Mouse (Mus musculus): Measurements from ENCODE around the gene Negr1. TPM values are rescaled to one million over a fixed set of nuclear protein-coding genes. Genes with fewer than 3 reads are reported as not detected.

Gene Negr1
- total and polyA plus RNA-seq, 3 experiments, result not detected

GRCm38 (mm10) chr3:157036568-157036967 lies 475.0 kb downstream of the Negr1 start:
- Histone ChIP-seq H3K4me1 (ENCODE audit: control insufficient read depth in 1 of 2, insufficient read depth in 2 of 2) (peaks cover 2 to 3% of the 10 kb centered on the region in 2 experiments; a peak in 2 of 4 replicates), H3K9me3 (replicated peaks; ENCODE audit: low read length) (no peaks in the 10 kb centered on the region), H3K27ac (ENCODE audit: insufficient read depth, low read depth) (no peak overlapping the region), H3K9ac (ENCODE audit: insufficient read depth, low read depth) (no peak overlapping the region), H3K27me3 (replicated peaks) (no peaks in the 10 kb centered on the region), H3K4me3 (replicated peaks in 1 of 3; ENCODE audit: low read depth in 2 of 3, low read length in 2 of 3, poor library complexity in 1 of 3) (no peak overlapping the region), H3K36me3 (replicated peaks in 1 of 2; ENCODE audit: control insufficient read depth in 1 of 2, insufficient read depth in 1 of 2, low read length in 1 of 2) (no peaks in the 10 kb centered on the region), H3K4me2 (ENCODE audit: insufficient read depth, low read depth, poor library complexity, severe bottlenecking) (no peak overlapping the region), H3K79me2 (replicated peaks; ENCODE audit: control insufficient read depth, extremely low read depth, insufficient read depth, poor library complexity, severe bottlenecking) (no peaks in the 10 kb centered on the region)
- no peak for DNase-seq (ENCODE audit: extremely low read depth)
- in situ Hi-C loops (cut with MboI; ENCODE audit: low pct_ligation_motif_present, low pct_unique_long_range_greater_than_20kb, low sequenced_read_pairs), result no loop called here
- dilution Hi-C loops (cut with MboI; ENCODE audit: extremely low pct_ligation_motif_present, extremely low pct_unique_long_range_greater_than_20kb, low sequenced_read_pairs), result no loop called here
- TF ChIP-seq ZKSCAN1 (IDR thresholded peaks at IDR 0.05; ENCODE audit: borderline replicate concordance, low read depth, low read length) (no peak), USF1 (IDR thresholded peaks at IDR 0.05; ENCODE audit: low read depth, low read length) (no peak), MYC (IDR thresholded peaks at IDR 0.05; ENCODE audit: low read depth, low read length) (no peak), IRF4 (IDR thresholded peaks at IDR 0.05; ENCODE audit: low read depth, low read length) (no peak), MAZ (IDR thresholded peaks at IDR 0.05; ENCODE audit: low read depth, low read length) (no peak), JUN (IDR thresholded peaks at IDR 0.05; ENCODE audit: insufficient read depth, low read depth, low read length) (no peak), KAT2A (IDR thresholded peaks at IDR 0.05; ENCODE audit: insufficient replicate concordance, low read length) (no peak), ETS1 (conservative IDR thresholded peaks at IDR 0.05; ENCODE audit: low read depth, low read length) (no peak), GABPA (IDR thresholded peaks at IDR 0.05; ENCODE audit: insufficient replicate concordance, low read depth, low read length) (no peak), MXI1 (IDR thresholded peaks at IDR 0.05; ENCODE audit: low read depth, low read length) (no peak), TBP (conservative IDR thresholded peaks at IDR 0.05; ENCODE audit: low read depth, low read length) (no peak), POLR2AphosphoS2 (IDR thresholded peaks at IDR 0.05; ENCODE audit: low read depth, low read length) (no peak), CHD1 (IDR thresholded peaks at IDR 0.05; ENCODE audit: low read depth, low read length) (no peak), ZNF384 (IDR thresholded peaks at IDR 0.05; ENCODE audit: low read depth, low read length) (no peak)

- H3K27ac ChIP-seq (ENCODE audit: insufficient read depth, low read depth), result no peak overlapping the region
- in situ Hi-C loops (cut with MboI; ENCODE audit: low pct_ligation_motif_present, low pct_unique_long_range_greater_than_20kb, low sequenced_read_pairs) (no loop called here), dilution Hi-C loops (cut with MboI; ENCODE audit: extremely low pct_ligation_motif_present, extremely low pct_unique_long_range_greater_than_20kb, low sequenced_read_pairs) (no loop called here)
- no peak overlapping the region for H3K4me3 ChIP-seq (replicated peaks in 1 of 3; ENCODE audit: low read depth in 2 of 3, low read length in 2 of 3, poor library complexity in 1 of 3)
- no peaks in the 10 kb centered on the region for H3K9me3 ChIP-seq (replicated peaks; ENCODE audit: low read length)
- no peaks in the 10 kb centered on the region for H3K79me2 ChIP-seq (replicated peaks; ENCODE audit: control insufficient read depth, extremely low read depth, insufficient read depth, poor library complexity, severe bottlenecking)
- TF ChIP-seq IRF4 (IDR thresholded peaks at IDR 0.05; ENCODE audit: low read depth, low read length) (no peak), POLR2AphosphoS2 (IDR thresholded peaks at IDR 0.05; ENCODE audit: low read depth, low read length) (no peak), ZC3H11A (IDR thresholded peaks at IDR 0.05; ENCODE audit: low read depth, low read length) (no peak), CHD2 (IDR thresholded peaks at IDR 0.05; ENCODE audit: low read length) (no peak)
- H3K36me3 ChIP-seq (replicated peaks in 1 of 2; ENCODE audit: control insufficient read depth in 1 of 2, insufficient read depth in 1 of 2, low read length in 1 of 2), result no peaks in the 10 kb centered on the region
- H3K4me2 ChIP-seq (ENCODE audit: insufficient read depth, low read depth, poor library complexity, severe bottlenecking), result no peak overlapping the region
- no peaks in the 10 kb centered on the region for H3K4me1 ChIP-seq (ENCODE audit: control insufficient read depth in 1 of 2, insufficient read depth in 2 of 2)
- no peaks in the 10 kb centered on the region for H3K27me3 ChIP-seq (replicated peaks)
- no peak for DNase-seq (ENCODE audit: extremely low read depth)
- H3K9ac ChIP-seq (ENCODE audit: insufficient read depth, low read depth), result no peak overlapping the region
These were observed 479.0 kb downstream of the Negr1 start for GRCm38 (mm10) chr3:157040619-157041018.
